In the genomic region with DNA sequence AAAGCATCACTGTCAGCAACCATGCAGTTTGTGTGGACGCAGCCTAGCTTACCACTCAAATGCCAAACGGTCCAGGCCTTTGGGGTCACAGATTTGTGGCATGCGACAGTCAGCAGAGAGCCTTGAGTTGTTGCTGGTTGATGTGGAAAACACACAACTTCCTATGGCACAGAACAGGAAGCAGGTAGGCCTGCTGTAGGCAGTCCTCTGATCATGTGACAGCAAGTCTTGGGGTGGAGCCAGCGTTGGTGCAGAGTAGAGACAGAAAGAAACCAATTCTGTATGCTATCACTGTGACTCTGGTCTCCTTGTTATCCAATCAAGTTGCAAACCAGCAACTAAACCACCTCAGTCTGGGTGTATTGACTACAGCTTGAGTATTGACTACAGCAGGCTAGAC, we compare ENCODE assay signal across 20 mouse cellular contexts.
DNase-seq lines count a peak whose midpoint lies in the region; ATAC-seq and TF ChIP-seq lines count a peak whose summit lies in the region.
"Had no signal": no experiment of that assay in that cellular context is flagged by ENCODE, and none has a peak within 500 bp of the region (broad histone marks: within the 10 kb centered on the region; RNA-seq: fewer than 3 reads in every experiment).

No protein-coding gene starts in this region.

- H3K9ac ChIP-seq in intestine, postnatal 0 days (ENCODE audit: low read depth, low read length): no peak overlapping the region
- H3K9ac ChIP-seq: hindbrain, embryonic 15.5 days; limb, embryonic 12.5 days; liver, embryonic 13.5 days; lung, embryonic 14.5 days; midbrain, embryonic 12.5 days; neural tube, embryonic 12.5 days had no signal

- no peaks in the 10 kb centered on the region for H3K36me3 ChIP-seq in intestine, postnatal 0 days (ENCODE audit: control insufficient read depth, insufficient read depth)
- H3K36me3 ChIP-seq: embryonic facial prominence, embryonic 10.5 days; G1E; hindbrain, embryonic 15.5 days; limb, embryonic 12.5 days; liver, embryonic 13.5 days; midbrain, embryonic 12.5 days; neural tube, embryonic 12.5 days had no signal

- 0 out of 2 replicates have a peak, but pooled peaks cover 4% of the 10 kb centered on the region for H3K4me1 ChIP-seq in intestine, postnatal 0 days (replicated peaks; ENCODE audit: control insufficient read depth, insufficient read depth, low read length)
- H3K4me1 ChIP-seq: liver, embryonic 13.5 days had no signal

- H3K27me3 ChIP-seq in intestine, postnatal 0 days (replicated peaks; ENCODE audit: control insufficient read depth, insufficient read depth, low read length): no peaks in the 10 kb centered on the region
- H3K27me3 ChIP-seq: hindbrain, embryonic 15.5 days; limb, embryonic 12.5 days; liver, embryonic 13.5 days; midbrain, embryonic 12.5 days; neural tube, embryonic 12.5 days had no signal

- peak; percentile 40 for DNase-seq in thymus, postnatal 0 days (ENCODE audit: low spot score)
- DNase-seq in thymus, postnatal 10 days (ENCODE audit: low spot score in 2 of 2): no peak
- DNase-seq in T-cell, adult 2 months (ENCODE audit: low spot score): peak; percentile 19
- DNase-seq in spleen, postnatal 14 days (ENCODE audit: low spot score in 2 of 2): no peak
- DNase-seq in adrenal gland, postnatal 10 days: no peak
- DNase-seq: cerebellum, adult 2 months; heart, adult 18-20 months; heart, postnatal 4 days; layer of hippocampus, adult 9-11 months; liver, embryonic 13.5 days; lung, postnatal 4 days had no signal

- 0 out of 2 replicates have a peak overlapping the region, but pooled peaks have one; percentile 46 for H3K27ac ChIP-seq in intestine, postnatal 0 days (ENCODE audit: low read depth, low read length)
- H3K27ac ChIP-seq: embryonic facial prominence, embryonic 10.5 days; hindbrain, embryonic 15.5 days; limb, embryonic 12.5 days; liver, embryonic 13.5 days; midbrain, embryonic 12.5 days; neural tube, embryonic 12.5 days had no signal

- no peak for TF ChIP-seq CTCF in intestine, postnatal 0 days (IDR thresholded peaks at IDR 0.05; ENCODE audit: low read depth)

- no peak overlapping the region for H3K4me2 ChIP-seq in intestine, postnatal 0 days (replicated peaks; ENCODE audit: low read depth)
- H3K4me2 ChIP-seq: hindbrain, embryonic 15.5 days; limb, embryonic 12.5 days; liver, embryonic 13.5 days; lung, embryonic 14.5 days; midbrain, embryonic 12.5 days; neural tube, embryonic 12.5 days had no signal

- H3K4me3 ChIP-seq in intestine, postnatal 0 days (ENCODE audit: low read depth, low read length): no peak overlapping the region
- H3K4me3 ChIP-seq: embryonic facial prominence, embryonic 10.5 days; hindbrain, embryonic 15.5 days; limb, embryonic 12.5 days; liver, embryonic 13.5 days; midbrain, embryonic 12.5 days; neural tube, embryonic 12.5 days had no signal

- no peaks in the 10 kb centered on the region for H3K9me3 ChIP-seq in intestine, postnatal 0 days (ENCODE audit: control insufficient read depth)
- H3K9me3 ChIP-seq: hindbrain, embryonic 15.5 days; liver, embryonic 13.5 days; midbrain, embryonic 12.5 days; neural tube, embryonic 12.5 days had no signal

- ATAC-seq in intestine, postnatal 0 days: peak; percentile 45; the same call in 1 of the 2 replicates
- no peak; the same call in 1 of the 2 replicates for ATAC-seq in megakaryocyte, adult 5-6 weeks (ENCODE audit: poor library complexity, severe bottlenecking)

- 81% methylated on average over 4 of the region's 4 CpGs for WGBS in intestine, postnatal 0 days

Comparison
In these comparisons a context has a peak if more than half of its experiments do, and no peak if none do; other contexts are left out.
1. DNase-seq: peak in thymus, postnatal 0 days (single experiment) and T-cell, adult 2 months (single experiment); none in thymus, postnatal 10 days (0 of 2), spleen, postnatal 14 days (0 of 2) and adrenal gland, postnatal 10 days (single experiment).